ENCODE assay signal across 11 mouse cellular contexts in the genomic region with DNA sequence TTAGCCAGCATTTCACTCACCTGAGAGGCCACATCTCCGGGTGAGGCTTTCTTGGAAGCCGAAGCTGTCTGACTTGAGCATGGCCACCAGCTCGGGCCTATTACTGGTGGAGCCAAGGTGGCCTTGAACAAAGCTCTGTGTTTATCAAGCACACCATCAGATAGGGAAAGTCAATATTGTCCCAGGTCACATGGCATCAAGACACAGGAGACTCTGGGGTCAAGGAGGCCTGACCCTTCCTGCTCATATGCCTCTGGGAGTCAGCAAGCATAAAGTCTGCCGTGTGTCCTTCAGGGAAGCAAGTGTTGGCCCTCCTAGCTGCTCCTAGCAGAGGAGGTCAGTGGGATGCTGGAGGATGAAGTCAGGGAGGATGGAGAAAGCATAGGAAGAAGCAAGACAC. TPM values are rescaled to one million over a fixed set of nuclear protein-coding genes. Genes with fewer than 3 reads are reported as not detected.
DNase-seq lines count a peak whose midpoint lies in the region; ATAC-seq and TF ChIP-seq lines count a peak whose summit lies in the region.
"Had no signal": no experiment of that assay in that cellular context is flagged by ENCODE, and none has a peak within 500 bp of the region (broad histone marks: within the 10 kb centered on the region; RNA-seq: fewer than 3 reads in every experiment).

A gene (minus strand): TSS at position 114 of the 400 bp plus-strand sequence.

- no peaks in the 10 kb centered on the region for H3K36me3 ChIP-seq in lung, embryonic 14.5 days (ENCODE audit: insufficient read depth)
- H3K36me3 ChIP-seq in intestine, embryonic 16.5 days (ENCODE audit: control insufficient read depth, insufficient read depth, low read length): no peaks in the 10 kb centered on the region
- H3K36me3 ChIP-seq in small intestine, adult 2 months (ENCODE audit: control insufficient read depth, insufficient read depth, low read length): no peaks in the 10 kb centered on the region

- H3K27me3 ChIP-seq in cerebellum, adult 2 months (ENCODE audit: control insufficient read depth, insufficient read depth, low read length): no peaks in the 10 kb centered on the region
- no peaks in the 10 kb centered on the region for H3K27me3 ChIP-seq in lung, embryonic 14.5 days (ENCODE audit: insufficient read depth, low read length)
- H3K27me3 ChIP-seq in intestine, embryonic 16.5 days (replicated peaks; ENCODE audit: control insufficient read depth, insufficient read depth, low read length): no peaks in the 10 kb centered on the region
- H3K27me3 ChIP-seq in small intestine, adult 2 months (ENCODE audit: control insufficient read depth, insufficient read depth, low read length): no peaks in the 10 kb centered on the region

- H3K9me3 ChIP-seq in lung, embryonic 14.5 days (ENCODE audit: low read depth, low read length): no peaks in the 10 kb centered on the region
- H3K9me3 ChIP-seq in intestine, embryonic 16.5 days (ENCODE audit: control insufficient read depth, low read length): no peaks in the 10 kb centered on the region
- H3K9me3 ChIP-seq: megakaryocyte, embryonic 14.5 days had no signal

- 93% methylated on average over 4 of the region's 4 CpGs for WGBS in cerebellum, adult 2 months
- WGBS in lung, embryonic 14.5 days: 68% methylated on average over 4 of the region's 4 CpGs
- 63% methylated on average over 4 of the region's 4 CpGs for WGBS in intestine, embryonic 16.5 days
- WGBS in small intestine, adult 2 months: 65% methylated on average over 4 of the region's 4 CpGs

- TF ChIP-seq POLR2A in cerebellum, adult 2 months (IDR thresholded peaks at IDR 0.05; ENCODE audit: borderline replicate concordance, insufficient read depth, low read length): no peak
- TF ChIP-seq POLR2A in small intestine, adult 2 months (IDR thresholded peaks at IDR 0.05; ENCODE audit: low read depth, low read length): no peak

- no peak within 1 kb of the TSS for H3K4me2 ChIP-seq in lung, embryonic 14.5 days
- no peak within 1 kb of the TSS for H3K4me2 ChIP-seq in intestine, embryonic 16.5 days (ENCODE audit: low read depth, low read length)

- peak within 1 kb of the TSS; percentile 55; the same call in 1 of the 2 replicates for H3K9ac ChIP-seq in lung, embryonic 14.5 days
- H3K9ac ChIP-seq in intestine, embryonic 16.5 days (ENCODE audit: low read depth, low read length): peak within 1 kb of the TSS; percentile 80; the same call in 1 of the 2 replicates

- no peak for DNase-seq in cerebellum, adult 2 months
- no peak for DNase-seq in cerebellum, adult 11-12 months
- DNase-seq in lung, embryonic 14.5 days: no peak
- DNase-seq in lung, postnatal 4 days: no peak
- no peak for DNase-seq in ovary, adult 18-20 months (ENCODE audit: low spot score)
- DNase-seq in kidney, adult 18-20 months: no peak
- DNase-seq: gastrocnemius, postnatal 14 days; right cerebral cortex, postnatal 25 days had no signal

- no peak within 1 kb of the TSS for H3K4me3 ChIP-seq in cerebellum, adult 2 months (replicated peaks; ENCODE audit: insufficient read depth, low read depth, low read length)
- H3K4me3 ChIP-seq in lung, embryonic 14.5 days (ENCODE audit: low read depth, low read length): no peak within 1 kb of the TSS
- H3K4me3 ChIP-seq in intestine, embryonic 16.5 days (ENCODE audit: low read length): no peak within 1 kb of the TSS
- no peak within 1 kb of the TSS for H3K4me3 ChIP-seq in small intestine, adult 2 months (ENCODE audit: low read depth, low read length)
- H3K4me3 ChIP-seq: megakaryocyte, embryonic 14.5 days had no signal

- ATAC-seq in lung, embryonic 14.5 days (ENCODE audit: insufficient read depth): no peak
- no peak for ATAC-seq in intestine, embryonic 16.5 days

- no peak within 1 kb of the TSS for H3K27ac ChIP-seq in cerebellum, adult 2 months (ENCODE audit: insufficient read depth, low read length)
- peak within 1 kb of the TSS; percentile 96 for H3K27ac ChIP-seq in lung, embryonic 14.5 days (ENCODE audit: low read depth)
- peak within 1 kb of the TSS; percentile 91 for H3K27ac ChIP-seq in intestine, embryonic 16.5 days (ENCODE audit: low read length)
- H3K27ac ChIP-seq in small intestine, adult 2 months (ENCODE audit: insufficient read depth, low read depth, low read length): no peak within 1 kb of the TSS

- no peak for TF ChIP-seq CTCF in cerebellum, adult 2 months (IDR thresholded peaks at IDR 0.05; ENCODE audit: borderline replicate concordance, insufficient read depth, low read depth, low read length)
- TF ChIP-seq CTCF in lung, embryonic 14.5 days (IDR thresholded peaks at IDR 0.05; ENCODE audit: low read depth): no peak
- TF ChIP-seq CTCF in small intestine, adult 2 months (IDR thresholded peaks at IDR 0.05; ENCODE audit: extremely low read depth, insufficient read length, insufficient replicate concordance, low read depth, low read length): no peak

- peaks cover 11% of the 10 kb centered on the region for H3K4me1 ChIP-seq in cerebellum, adult 2 months (ENCODE audit: control insufficient read depth, insufficient read depth, low read length)
- H3K4me1 ChIP-seq in lung, embryonic 14.5 days (ENCODE audit: insufficient read depth): peaks cover 22% of the 10 kb centered on the region
- H3K4me1 ChIP-seq in intestine, embryonic 16.5 days (ENCODE audit: control insufficient read depth, insufficient read depth, low read length): peaks cover 32% of the 10 kb centered on the region
- peaks cover 8% of the 10 kb centered on the region for H3K4me1 ChIP-seq in small intestine, adult 2 months (ENCODE audit: control insufficient read depth, insufficient read depth, insufficient read length, low read length)

RNA-seq across cellular contexts. Expression of the gene that starts here (rescaled TPM):
- polyA plus RNA-seq in cerebellum, adult 2 months (2012; rRNA removed): 11.3 and 13.6 TPM in 2 replicates
- 0.58 and 0.93 TPM in 2 replicates for polyA plus RNA-seq in lung, embryonic 14.5 days (2014; fragmentation: Nextera tagmentation; extraction: Ambion mirVana)
- 0.54 and 0.65 TPM in 2 replicates for polyA plus RNA-seq in intestine, embryonic 16.5 days (2015; fragmentation: Nextera tagmentation; extraction: Ambion mirVana)
- polyA plus RNA-seq in small intestine, adult 2 months (2012; rRNA removed): 11.2 and 20.5 TPM in 2 replicates

Comparison
In these comparisons a context has a peak if more than half of its experiments do, and no peak if none do; other contexts are left out.
1. H3K27ac ChIP-seq: peak in lung, embryonic 14.5 days (single experiment) and intestine, embryonic 16.5 days (single experiment); none in cerebellum, adult 2 months (single experiment) and small intestine, adult 2 months (single experiment).